In the genomic region with DNA sequence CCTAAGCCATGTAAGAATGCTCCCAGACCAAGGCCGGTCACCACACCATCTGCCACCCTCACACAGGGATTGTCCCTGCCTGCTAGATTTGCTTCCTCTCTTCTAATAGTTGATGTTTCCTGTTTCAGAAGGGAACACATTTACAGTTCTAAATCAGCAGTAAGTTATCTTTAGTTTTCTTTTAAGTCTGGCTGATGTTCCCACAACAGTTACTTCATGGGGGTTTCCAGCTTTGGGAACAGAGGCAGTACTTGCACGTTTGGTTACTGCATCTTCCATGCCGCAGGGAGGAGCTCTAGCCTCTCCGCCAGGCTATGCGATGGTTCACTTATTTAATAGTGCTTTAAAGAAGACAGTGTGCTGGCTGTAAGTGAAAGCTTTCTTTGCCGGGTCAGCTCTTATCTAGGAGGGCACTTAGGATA, we compare ENCODE assay signal across 9 mouse cellular contexts. TPM values are rescaled to one million over a fixed set of nuclear protein-coding genes. Genes with fewer than 3 reads are reported as not detected.
A peak's percentile ranks its signal among the peaks of the same experiment; 100 is the strongest.
DNase-seq lines count a peak whose midpoint lies in the region; ATAC-seq lines count a peak whose summit lies in the region.
"Had no signal": no experiment of that assay in that cellular context is flagged by ENCODE, and none has a peak within 500 bp of the region (broad histone marks: within the 10 kb centered on the region; RNA-seq: fewer than 3 reads in every experiment).

No protein-coding gene starts in this region.

- ATAC-seq in heart, embryonic 15.5 days (replicated peaks; ENCODE audit: insufficient number of reproducible peaks, insufficient read depth, low FRiP score, low read depth), result no peak
- ATAC-seq in heart, embryonic 12.5 days (ENCODE audit: insufficient number of reproducible peaks, low FRiP score), result no peak

- H3K27ac ChIP-seq in heart, embryonic 15.5 days, result peak overlapping the region; percentile 22; the same call in 1 of the 2 replicates
- no peak overlapping the region for H3K27ac ChIP-seq in heart, embryonic 12.5 days (ENCODE audit: poor library complexity, severe bottlenecking)

- no peak overlapping the region for H3K4me3 ChIP-seq in heart, embryonic 15.5 days
- no peak overlapping the region for H3K4me3 ChIP-seq in heart, embryonic 12.5 days

- H3K4me1 ChIP-seq in heart, embryonic 15.5 days (replicated peaks), result peaks cover 18% of the 10 kb centered on the region
- peaks cover 28% of the 10 kb centered on the region for H3K4me1 ChIP-seq in heart, embryonic 12.5 days (replicated peaks)

- peak overlapping the region; percentile 13; the same call in 1 of the 2 replicates for H3K4me2 ChIP-seq in heart, embryonic 15.5 days
- H3K4me2 ChIP-seq in heart, embryonic 12.5 days, result no peak overlapping the region

- peak; percentile 66 for DNase-seq in adrenal gland, adult 8-10 months
- DNase-seq in kidney, postnatal 10 days, result peak; percentile 75
- DNase-seq in naive thymus-derived CD4-positive, alpha-beta T cell, adult 2 months (ENCODE audit: low read depth), result peak; percentile 76
- no peak for DNase-seq in urinary bladder, adult 2 months (ENCODE audit: low spot score)
- DNase-seq in yolk sac, embryonic 10.5 days (ENCODE audit: low spot score), result no peak
- DNase-seq in urinary bladder, postnatal 4 days (ENCODE audit: low spot score in 2 of 2), result no peak

- H3K9me3 ChIP-seq in heart, embryonic 15.5 days (replicated peaks), result no peaks in the 10 kb centered on the region
- no peaks in the 10 kb centered on the region for H3K9me3 ChIP-seq in heart, embryonic 12.5 days (replicated peaks)

- no peaks in the 10 kb centered on the region for H3K27me3 ChIP-seq in heart, embryonic 15.5 days
- no peaks in the 10 kb centered on the region for H3K27me3 ChIP-seq in heart, embryonic 12.5 days (replicated peaks)

- H3K9ac ChIP-seq in heart, embryonic 15.5 days, result no peak overlapping the region
- H3K9ac ChIP-seq in heart, embryonic 12.5 days, result no peak overlapping the region

- H3K36me3 ChIP-seq in heart, embryonic 15.5 days, result no peaks in the 10 kb centered on the region
- H3K36me3 ChIP-seq in heart, embryonic 12.5 days, result no peaks in the 10 kb centered on the region

- 38% methylated on average over 6 of the region's 6 CpGs for whole genome bisulfite sequencing in heart, embryonic 15.5 days
- WGBS in heart, embryonic 12.5 days, result 39% methylated on average over 6 of the region's 6 CpGs

RNA-seq across cellular contexts. Expression of gene Cxcl10, which starts 26.0 kb away (rescaled TPM):
- polyA plus RNA-seq in heart, embryonic 15.5 days (2015; fragmentation: Nextera tagmentation; extraction: Ambion mirVana), result 0.92 and 6.4 TPM in 2 replicates
- 0.30 and 0.52 TPM in 2 replicates for polyA plus RNA-seq in heart, embryonic 12.5 days (2016; fragmentation: Nextera tagmentation; extraction: Ambion mirVana)
- 1 to 10 TPM in 2 of 4 experiments, under 1 TPM in 2; 0.35 to 2.1 (median 1.1) TPM for total RNA-seq in adrenal gland, adult 8-10 months (2022)
- polyA plus RNA-seq in urinary bladder, adult 2 months (2012; rRNA removed), result 7.0 and 14.7 TPM in 2 replicates
- polyA plus RNA-seq: neural tube, embryonic 11.5 days had no signal

RNA-seq across cellular contexts. Expression of gene Art3, which starts 43.1 kb away (rescaled TPM):
- 49.4 and 65.5 TPM in 2 replicates for polyA plus RNA-seq in heart, embryonic 15.5 days (2015; fragmentation: Nextera tagmentation; extraction: Ambion mirVana)
- polyA plus RNA-seq in heart, embryonic 12.5 days (2016; fragmentation: Nextera tagmentation; extraction: Ambion mirVana), result 37.5 and 41.5 TPM in 2 replicates
- total RNA-seq in adrenal gland, adult 8-10 months (2022), result 10 to 100 TPM; 38.9 to 87.1 (median 64.7) TPM
- polyA plus RNA-seq in urinary bladder, adult 2 months (2012; rRNA removed), result 839 and 925 TPM in 2 replicates

RNA-seq across cellular contexts. Expression of gene Cxcl9, which starts 46.9 kb away (rescaled TPM):
- polyA plus RNA-seq in heart, embryonic 15.5 days (2015; fragmentation: Nextera tagmentation; extraction: Ambion mirVana), result 0.49 TPM in 1 of 2 replicates, not detected in the other
- not detected in 2 replicates for polyA plus RNA-seq in heart, embryonic 12.5 days (2016; fragmentation: Nextera tagmentation; extraction: Ambion mirVana)
- total RNA-seq in adrenal gland, adult 8-10 months (2022), result 1 to 10 TPM in 2 of 4 experiments, under 1 TPM in 2; 0.65 to 6.8 (median 1.1) TPM
- polyA plus RNA-seq in urinary bladder, adult 2 months (2012; rRNA removed), result 7.3 and 8.8 TPM in 2 replicates
- polyA plus RNA-seq: neural tube, embryonic 11.5 days had no signal

Comparison
In these comparisons a context has a peak if more than half of its experiments do, and no peak if none do; other contexts are left out.
1. DNase-seq: peak in adrenal gland, adult 8-10 months (single experiment), kidney, postnatal 10 days (single experiment) and naive thymus-derived CD4-positive, alpha-beta T cell, adult 2 months (single experiment); none in urinary bladder, adult 2 months (single experiment), yolk sac, embryonic 10.5 days (single experiment) and urinary bladder, postnatal 4 days (0 of 2).
2. RNA of gene Art3, which starts 43.1 kb away (polyA plus RNA-seq): 839 to 925 TPM in urinary bladder, adult 2 months; 49.4 to 65.5 TPM in heart, embryonic 15.5 days and 37.5 to 41.5 TPM in heart, embryonic 12.5 days; every median in the first group is over 10 times any median in the second.